Mouse (Mus musculus): ENCODE results near the gene Acsbg1. TPM values are rescaled to one million over a fixed set of nuclear protein-coding genes. Genes with fewer than 3 reads are reported as not detected.
"Not testable (repeated sequence)": the region's sequence is repeated elsewhere in the genome, so short reads cannot be mapped to it uniquely, and the experiment has no call there.

Gene Acsbg1
- polyA plus RNA-seq, 1 experiment from 2014 or later: 59.8 TPM

DNA sequence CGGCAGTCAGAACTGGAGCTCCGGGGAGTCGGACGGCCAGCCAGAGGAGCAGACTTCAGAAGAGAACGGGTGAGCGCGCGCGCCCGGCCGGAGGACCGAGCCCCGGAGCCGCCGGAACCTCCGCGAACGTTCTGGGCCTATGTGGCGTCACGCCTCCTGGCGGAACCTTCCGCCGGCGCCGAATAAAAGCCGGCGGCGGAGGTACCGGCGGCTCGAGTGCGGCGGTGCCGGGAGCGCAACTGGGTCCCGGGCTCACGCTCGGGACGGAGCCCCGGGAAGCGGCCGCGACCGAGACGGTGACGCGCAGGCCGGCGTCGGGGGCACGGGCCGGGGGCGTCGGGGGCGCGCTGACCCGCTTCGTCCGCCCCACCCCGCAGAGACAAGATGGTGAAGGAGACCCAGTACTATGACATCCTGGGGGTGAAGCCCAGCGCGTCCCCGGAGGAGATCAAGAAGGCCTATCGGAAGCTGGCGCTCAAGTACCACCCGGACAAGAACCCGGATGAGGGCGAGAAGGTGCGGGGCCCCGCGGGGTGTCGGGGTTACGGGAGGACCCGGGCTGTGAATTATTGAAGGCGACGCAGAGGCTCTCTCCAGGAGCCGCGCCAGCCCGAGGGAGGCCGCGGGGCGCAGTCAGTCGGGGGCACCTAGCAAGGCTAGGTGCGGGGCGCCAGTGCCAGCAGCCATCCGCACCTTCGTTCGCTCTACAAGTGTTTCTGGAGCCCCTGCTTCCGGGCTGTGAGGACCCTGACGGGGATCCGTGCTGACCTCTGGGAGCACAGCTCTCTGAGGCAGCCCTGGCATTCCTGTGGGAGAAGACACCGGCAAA is 37.9 kb upstream of the Acsbg1 start:
- H3K9me3 ChIP-seq (ENCODE audit: control insufficient read depth, low read length): peaks cover 5% of the 10 kb centered on the region; the same call in 1 of the 2 replicates
- peak; percentile 79 for ATAC-seq

DNA sequence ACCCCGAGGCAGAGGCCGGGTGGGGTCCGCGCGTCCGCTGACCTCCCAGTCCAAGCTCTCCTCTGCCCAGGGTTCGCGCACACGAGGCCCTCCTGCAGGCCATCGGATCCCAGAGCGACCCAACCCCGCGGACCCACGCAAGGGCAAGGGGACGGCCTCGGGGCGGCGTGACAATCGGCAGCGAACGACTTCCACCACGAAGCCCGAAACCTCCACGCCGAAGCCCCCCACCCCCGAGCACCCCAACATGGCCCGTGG is 37.3 kb upstream of the Acsbg1 start:
- H3K4me2 ChIP-seq (ENCODE audit: low read length): peak overlapping the region; percentile 86
- H3K4me1 ChIP-seq (ENCODE audit: control insufficient read depth, insufficient read depth, low read depth, low read length): peaks cover 9% of the 10 kb centered on the region
- H3K27ac ChIP-seq (ENCODE audit: low read depth, low read length): no peak overlapping the region; the same call in 1 of the 2 replicates
- ATAC-seq: peak; percentile 59
- H3K9me3 ChIP-seq (ENCODE audit: control insufficient read depth, low read length): peaks cover 5% of the 10 kb centered on the region; the same call in 1 of the 2 replicates
- peak overlapping the region; percentile 86 for H3K9ac ChIP-seq (ENCODE audit: low read depth, low read length)
- H3K27me3 ChIP-seq (replicated peaks; ENCODE audit: control insufficient read depth, insufficient read depth, low read length): no peaks in the 10 kb centered on the region; the same call in 1 of the 2 replicates
- WGBS: 6% methylated on average over 27 of the region's 27 CpGs
- H3K36me3 ChIP-seq (ENCODE audit: control insufficient read depth, insufficient read depth, low read length): no peaks in the 10 kb centered on the region
- H3K4me3 ChIP-seq (ENCODE audit: low read length): peak overlapping the region; percentile 78

More for the DNA sequence above, 37.9 kb upstream of the Acsbg1 start:
- Histone ChIP-seq H3K4me3 (ENCODE audit: low read length) (peak overlapping the region; percentile 78), H3K9ac (ENCODE audit: low read depth, low read length) (peak overlapping the region; percentile 86), H3K4me1 (ENCODE audit: control insufficient read depth, insufficient read depth, low read depth, low read length) (peaks cover 9% of the 10 kb centered on the region), H3K36me3 (ENCODE audit: control insufficient read depth, insufficient read depth, low read length) (no peaks in the 10 kb centered on the region), H3K27me3 (replicated peaks; ENCODE audit: control insufficient read depth, insufficient read depth, low read length) (no peaks in the 10 kb centered on the region; the same call in 1 of the 2 replicates), H3K4me2 (ENCODE audit: low read length) (peak overlapping the region; percentile 86), H3K27ac (ENCODE audit: low read depth, low read length) (peak overlapping the region; percentile 11)
- under 1% methylated on average over 77 of the region's 92 CpGs for WGBS

DNA sequence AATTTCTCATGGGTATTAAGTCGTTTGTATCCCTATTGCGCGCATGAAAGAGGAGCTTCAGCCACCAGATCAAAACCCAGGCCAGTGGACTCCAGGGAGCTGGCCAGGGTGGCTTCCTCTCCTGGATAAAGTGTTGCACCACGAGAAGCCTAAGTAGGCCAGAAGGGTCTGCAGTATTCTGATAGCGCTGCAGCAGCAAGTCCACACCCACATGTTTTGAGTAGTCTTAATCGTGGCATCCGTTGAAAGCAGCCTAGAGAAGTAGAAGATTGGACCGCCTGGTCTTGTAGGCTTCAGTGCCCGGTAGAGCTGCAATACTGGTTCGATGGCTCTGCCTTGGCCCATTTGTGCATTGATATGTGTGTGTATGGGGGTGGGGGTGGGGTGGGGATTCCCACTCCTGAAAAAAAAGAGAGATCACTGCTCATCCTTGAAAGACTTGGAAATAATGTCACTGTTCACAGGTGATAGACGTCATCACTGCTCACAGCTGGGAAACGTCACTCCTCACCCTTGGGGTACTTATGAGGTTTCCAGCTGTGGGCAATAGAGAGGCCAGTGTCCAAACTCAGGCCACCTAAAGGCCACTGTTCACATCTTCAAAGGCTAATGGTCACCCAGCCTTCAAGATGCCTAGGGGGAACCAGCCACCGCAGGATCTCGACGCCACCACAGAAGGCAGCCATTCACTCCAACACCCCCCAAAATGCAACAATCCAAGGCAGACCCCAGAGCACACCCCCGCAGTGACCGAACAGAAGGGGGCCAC is 36.8 kb upstream of the Acsbg1 start, which contains the start of gene Dnaja4:
TSS of gene Dnaja4 (plus strand) at position 556 of the 769 bp plus-strand sequence.
- peak within 1 kb of the TSS; percentile 86 for H3K9ac ChIP-seq (ENCODE audit: low read depth, low read length)
- peak within 1 kb of the TSS; percentile 11 for H3K27ac ChIP-seq (ENCODE audit: low read depth, low read length)
- H3K9me3 ChIP-seq (ENCODE audit: control insufficient read depth, low read length): peaks cover 5% of the 10 kb centered on the region; the same call in 1 of the 2 replicates
- H3K4me3 ChIP-seq (ENCODE audit: low read length): peak within 1 kb of the TSS; percentile 78
- peak; percentile 57 for ATAC-seq
- WGBS: 62% methylated on average over 14 of the region's 17 CpGs
- H3K4me1 ChIP-seq (ENCODE audit: control insufficient read depth, insufficient read depth, low read depth, low read length): peaks cover 9% of the 10 kb centered on the region
- no peaks in the 10 kb centered on the region for H3K36me3 ChIP-seq (ENCODE audit: control insufficient read depth, insufficient read depth, low read length)
- peak within 1 kb of the TSS; percentile 86 for H3K4me2 ChIP-seq (ENCODE audit: low read length)
- no peaks in the 10 kb centered on the region; the same call in 1 of the 2 replicates for H3K27me3 ChIP-seq (replicated peaks; ENCODE audit: control insufficient read depth, insufficient read depth, low read length)

DNA sequence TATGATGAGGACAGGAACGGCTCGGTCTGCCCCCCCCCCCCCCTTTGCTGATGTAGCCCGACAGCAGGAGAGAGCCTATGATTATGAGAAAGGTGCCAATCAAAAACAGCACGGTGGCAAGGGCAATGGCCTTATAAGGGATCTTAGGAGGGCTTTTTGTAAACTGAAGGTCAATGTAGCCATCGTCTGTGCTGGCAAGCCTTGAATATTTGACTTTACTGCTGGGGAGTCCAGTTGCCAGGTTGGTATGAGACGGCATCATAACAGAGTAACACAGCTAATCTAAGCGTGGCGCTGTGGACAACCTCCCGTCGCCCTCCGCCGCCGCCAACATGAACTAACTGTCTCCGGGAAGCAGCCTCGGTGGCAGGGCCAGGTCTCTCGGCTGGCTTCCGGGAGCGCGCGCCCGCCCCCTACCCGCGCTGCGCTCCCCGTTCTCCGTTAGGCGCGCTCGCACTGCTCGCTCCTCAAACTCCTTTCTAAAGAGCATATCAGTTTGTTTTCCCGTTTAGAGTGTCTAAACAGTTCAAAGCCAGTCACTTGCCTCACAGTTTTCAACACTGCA is 29.7 kb upstream of the Acsbg1 start:
- not testable (repeated sequence) for H3K27me3 ChIP-seq (replicated peaks; ENCODE audit: control insufficient read depth, insufficient read depth, low read length); H3K9me3 ChIP-seq (ENCODE audit: control insufficient read depth, low read length); H3K27ac ChIP-seq (ENCODE audit: low read depth, low read length); H3K36me3 ChIP-seq (ENCODE audit: control insufficient read depth, insufficient read depth, low read length); H3K4me1 ChIP-seq (ENCODE audit: control insufficient read depth, insufficient read depth, low read depth, low read length)
- ATAC-seq: peak; percentile 60
- Histone ChIP-seq H3K9ac (ENCODE audit: low read depth, low read length) (peak overlapping the region; percentile 59), H3K4me3 (ENCODE audit: low read length) (peak overlapping the region; percentile 36), H3K4me2 (ENCODE audit: low read length) (peak overlapping the region; percentile 70)
- WGBS: 2% methylated on average over 30 of the region's 31 CpGs

DNA sequence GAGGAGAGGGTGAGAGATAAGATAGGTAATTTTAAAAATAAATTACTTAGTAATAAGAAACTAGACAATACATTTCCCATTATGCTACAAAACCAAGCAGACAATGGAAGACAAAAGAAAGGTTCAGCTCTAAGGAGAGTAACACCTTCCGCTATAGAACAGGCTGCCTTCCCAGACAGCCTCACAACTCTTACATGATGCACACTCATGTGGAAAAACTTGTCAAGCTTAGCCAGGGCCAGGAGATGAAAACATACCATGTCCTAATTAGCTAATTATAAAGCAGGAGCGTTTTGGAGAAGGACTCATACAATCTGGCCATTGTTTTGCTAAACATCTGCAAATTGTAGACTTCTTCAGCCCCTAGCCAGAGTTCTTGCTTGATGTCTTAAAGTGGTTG is 29.0 kb upstream of the Acsbg1 start:
- not testable (repeated sequence) for H3K27ac ChIP-seq (ENCODE audit: low read depth, low read length); ATAC-seq; H3K4me2 ChIP-seq (ENCODE audit: low read length); H3K9ac ChIP-seq (ENCODE audit: low read depth, low read length); H3K36me3 ChIP-seq (ENCODE audit: control insufficient read depth, insufficient read depth, low read length); H3K4me3 ChIP-seq (ENCODE audit: low read length); H3K27me3 ChIP-seq (replicated peaks; ENCODE audit: control insufficient read depth, insufficient read depth, low read length); H3K9me3 ChIP-seq (ENCODE audit: control insufficient read depth, low read length); H3K4me1 ChIP-seq (ENCODE audit: control insufficient read depth, insufficient read depth, low read depth, low read length)
- 51% methylated on average over 2 of the region's 2 CpGs for WGBS

DNA sequence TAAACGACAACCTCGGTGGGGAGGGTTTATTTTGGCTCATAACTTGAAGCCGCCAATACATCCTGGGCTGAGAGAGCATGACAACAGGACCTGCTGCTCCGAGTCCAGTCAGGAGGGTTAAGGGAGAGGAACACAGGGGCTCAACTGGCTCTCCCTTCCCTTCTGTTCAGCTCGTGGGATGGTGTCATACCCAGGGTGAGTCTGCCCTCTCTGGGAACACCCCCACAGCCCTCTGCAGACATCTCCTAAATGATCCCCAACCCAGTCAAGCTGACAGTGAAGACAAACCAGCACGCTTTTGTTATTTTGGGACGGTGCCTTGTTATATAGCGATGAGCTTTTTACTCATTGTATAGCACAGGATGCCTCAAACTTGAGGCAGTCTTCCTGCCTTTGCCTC is 27.8 kb upstream of the Acsbg1 start:
- no peaks in the 10 kb centered on the region for H3K9me3 ChIP-seq (ENCODE audit: control insufficient read depth, low read length)

DNA sequence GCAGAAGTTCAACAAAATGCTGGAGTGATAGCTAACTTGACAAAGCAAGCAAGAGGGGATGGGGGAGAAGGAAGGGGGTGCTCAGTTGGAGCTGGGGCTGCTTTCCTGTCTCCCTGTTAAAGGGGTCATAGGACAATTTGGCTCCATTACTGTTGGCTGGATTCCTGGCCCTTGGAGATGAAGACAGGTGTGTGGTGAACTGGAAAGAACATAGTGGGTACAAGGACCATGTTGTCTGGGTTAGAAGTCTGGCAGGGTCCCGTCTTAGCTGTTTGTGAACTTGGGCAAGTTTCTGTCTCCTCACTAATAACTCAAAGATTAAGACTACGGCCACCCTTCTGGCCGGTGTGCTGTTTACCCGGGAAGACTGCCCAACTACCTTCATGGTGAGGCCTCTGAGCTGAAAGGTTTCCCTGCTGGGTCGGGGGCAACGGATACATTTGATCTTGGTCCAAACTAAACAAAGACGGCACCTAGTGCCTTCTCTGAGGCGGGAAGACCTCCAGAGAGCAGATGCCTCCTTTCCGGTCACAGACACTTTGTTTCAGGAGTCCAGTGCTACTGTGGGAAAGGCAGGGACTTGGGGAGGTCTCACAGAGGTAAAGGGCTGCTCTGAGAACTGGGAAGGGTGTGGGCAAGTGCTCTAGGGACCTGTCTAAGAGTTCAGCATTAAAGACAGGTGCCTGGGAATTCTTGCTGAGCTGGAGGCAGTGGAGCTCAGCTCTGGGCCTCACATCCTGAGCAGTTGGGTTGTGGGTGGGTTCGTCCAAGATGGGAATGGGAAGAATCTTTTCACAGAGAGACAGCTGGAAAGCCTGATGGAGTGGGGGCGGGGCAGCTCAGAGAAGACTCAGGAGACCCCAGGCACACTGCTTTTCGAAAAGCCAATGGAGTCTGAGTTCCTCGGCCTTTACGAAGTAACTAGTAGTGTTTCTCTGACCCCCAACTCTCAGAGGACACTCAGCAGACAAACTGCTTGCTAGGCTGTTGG is 25.9 kb upstream of the Acsbg1 start:
- 57% methylated on average over 14 of the region's 14 CpGs for WGBS
- Histone ChIP-seq H3K4me1 (ENCODE audit: control insufficient read depth, insufficient read depth, low read depth, low read length) (peaks cover 3% of the 10 kb centered on the region), H3K9me3 (ENCODE audit: control insufficient read depth, low read length) (no peaks in the 10 kb centered on the region), H3K4me2 (ENCODE audit: low read length) (no peak overlapping the region), H3K27ac (ENCODE audit: low read depth, low read length) (no peak overlapping the region), H3K27me3 (replicated peaks; ENCODE audit: control insufficient read depth, insufficient read depth, low read length) (no peaks in the 10 kb centered on the region), H3K4me3 (ENCODE audit: low read length) (no peak overlapping the region), H3K9ac (ENCODE audit: low read depth, low read length) (no peak overlapping the region), H3K36me3 (ENCODE audit: control insufficient read depth, insufficient read depth, low read length) (no peaks in the 10 kb centered on the region)
- ATAC-seq: no peak

More for the DNA sequence above, 27.8 kb upstream of the Acsbg1 start:
- peaks cover 3% of the 10 kb centered on the region for H3K4me1 ChIP-seq (ENCODE audit: control insufficient read depth, insufficient read depth, low read depth, low read length)
- H3K27ac ChIP-seq (ENCODE audit: low read depth, low read length): no peak overlapping the region
- no peak overlapping the region for H3K4me3 ChIP-seq (ENCODE audit: low read length)
- no peaks in the 10 kb centered on the region for H3K27me3 ChIP-seq (replicated peaks; ENCODE audit: control insufficient read depth, insufficient read depth, low read length)
- no peak for ATAC-seq
- no peak overlapping the region for H3K9ac ChIP-seq (ENCODE audit: low read depth, low read length)
- WGBS: 71% methylated on average over 8 of the region's 8 CpGs
- H3K36me3 ChIP-seq (ENCODE audit: control insufficient read depth, insufficient read depth, low read length): no peaks in the 10 kb centered on the region
- H3K4me2 ChIP-seq (ENCODE audit: low read length): no peak overlapping the region

DNA sequence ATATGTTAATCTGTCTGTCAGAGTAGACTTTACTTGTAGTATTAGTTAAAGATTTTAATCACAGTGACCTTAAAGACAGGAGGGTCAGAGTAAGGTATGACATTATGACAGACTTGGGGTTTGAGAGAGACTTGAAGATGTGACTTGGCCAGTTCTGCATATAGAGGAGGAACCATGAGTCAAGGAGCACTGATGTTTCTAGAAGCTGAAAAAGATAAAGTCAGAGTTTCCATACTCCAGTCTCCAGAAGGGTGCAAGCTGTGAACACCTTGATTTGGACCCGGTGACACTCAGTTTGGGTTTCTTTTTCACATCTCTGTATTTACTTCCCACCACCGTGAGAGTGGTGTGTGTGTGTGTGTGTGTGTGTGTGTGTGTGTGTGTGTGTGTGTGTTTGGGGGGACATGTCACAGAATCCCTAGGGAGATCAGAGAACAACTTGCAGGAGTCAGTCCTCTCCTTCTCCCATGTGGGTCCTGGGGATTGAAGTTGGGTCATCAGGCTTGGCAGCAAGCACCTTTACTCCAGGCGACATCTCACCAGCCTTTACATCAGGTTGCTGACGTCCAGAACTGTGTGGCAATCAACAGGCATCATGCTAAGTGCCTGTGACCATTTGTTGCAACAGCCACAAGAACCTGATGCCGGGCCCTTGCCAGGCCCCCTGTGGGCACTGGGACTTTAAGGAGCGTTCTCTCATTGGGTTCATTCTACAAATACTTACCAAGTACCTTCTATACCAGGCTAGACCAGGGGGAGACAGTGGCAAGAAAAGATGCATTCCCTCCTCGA is 22.3 kb upstream of the Acsbg1 start:
- 77% methylated on average over 7 of the region's 7 CpGs for WGBS
- Histone ChIP-seq H3K27ac (ENCODE audit: low read depth, low read length) (no peak overlapping the region), H3K9me3 (ENCODE audit: control insufficient read depth, low read length) (no peaks in the 10 kb centered on the region), H3K36me3 (ENCODE audit: control insufficient read depth, insufficient read depth, low read length) (no peaks in the 10 kb centered on the region), H3K4me2 (ENCODE audit: low read length) (no peak overlapping the region), H3K9ac (ENCODE audit: low read depth, low read length) (no peak overlapping the region), H3K27me3 (replicated peaks; ENCODE audit: control insufficient read depth, insufficient read depth, low read length) (no peaks in the 10 kb centered on the region), H3K4me3 (ENCODE audit: low read length) (no peak overlapping the region), H3K4me1 (ENCODE audit: control insufficient read depth, insufficient read depth, low read depth, low read length) (no peaks in the 10 kb centered on the region; the same call in 1 of the 2 replicates)
- ATAC-seq: no peak

Data from hindbrain, embryonic 16.5 days (tissue).